8 mouse cellular contexts compared by ENCODE assay signal in the genomic region with DNA sequence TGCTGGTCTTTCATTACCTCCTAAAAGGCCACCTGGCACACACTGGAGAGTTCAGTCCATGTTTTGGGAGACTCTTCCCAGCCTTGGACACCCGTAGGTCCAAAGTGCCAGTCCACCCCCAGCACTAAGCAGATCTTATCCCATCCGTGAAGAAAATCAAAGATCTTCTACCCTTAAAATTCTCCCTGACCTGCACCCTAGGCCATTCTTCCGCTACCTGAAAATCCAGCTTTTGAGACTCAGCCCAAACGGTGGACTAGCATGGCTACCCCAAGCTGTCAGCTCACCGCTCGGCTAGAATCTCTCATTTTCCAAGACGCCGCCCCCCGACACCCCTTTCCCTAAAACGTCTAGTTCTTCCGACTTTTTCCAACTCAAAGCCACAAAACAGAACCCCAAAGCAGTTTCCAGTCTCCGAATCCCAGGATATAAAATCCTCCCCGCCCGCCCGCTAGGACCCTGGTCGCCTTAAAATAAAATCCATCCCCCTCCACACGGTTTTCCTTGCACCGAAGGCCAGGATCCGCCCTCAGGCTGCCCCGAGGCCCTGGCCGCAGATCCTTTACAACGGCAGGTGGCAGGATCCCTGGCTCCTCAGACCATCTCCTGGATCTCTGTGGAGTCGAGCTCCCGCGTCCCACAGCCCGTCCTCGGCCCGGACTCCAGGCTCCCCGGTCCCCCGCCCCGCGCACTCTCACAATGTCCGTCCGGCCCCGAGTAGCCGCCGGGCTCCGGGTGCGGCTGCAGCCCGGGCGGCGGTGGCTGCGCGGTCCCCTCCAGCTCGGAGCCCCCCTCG. TPM values are rescaled to one million over a fixed set of nuclear protein-coding genes. Genes with fewer than 3 reads are reported as not detected.
DNase-seq lines count a peak whose midpoint lies in the region; ATAC-seq lines count a peak whose summit lies in the region.

No protein-coding gene starts in this region.

- peaks cover 25% of the 10 kb centered on the region for H3K4me1 ChIP-seq in forebrain, embryonic 16.5 days (replicated peaks; ENCODE audit: control insufficient read depth, insufficient read depth, low read length)
- H3K4me1 ChIP-seq in midbrain, embryonic 16.5 days (ENCODE audit: control insufficient read depth, insufficient read depth, low read length) = peaks cover 20% of the 10 kb centered on the region

- H3K9ac ChIP-seq in forebrain, embryonic 16.5 days (replicated peaks; ENCODE audit: low read depth, low read length) = peak overlapping the region; percentile 98
- peak overlapping the region; percentile 90 for H3K9ac ChIP-seq in midbrain, embryonic 16.5 days (ENCODE audit: low read depth, low read length)

- no peaks in the 10 kb centered on the region for H3K27me3 ChIP-seq in forebrain, embryonic 16.5 days (replicated peaks; ENCODE audit: control insufficient read depth, insufficient read depth, low read length)
- no peaks in the 10 kb centered on the region for H3K27me3 ChIP-seq in midbrain, embryonic 16.5 days (ENCODE audit: control insufficient read depth, insufficient read depth, low read depth, low read length)

- no peaks in the 10 kb centered on the region for H3K9me3 ChIP-seq in forebrain, embryonic 16.5 days (ENCODE audit: control insufficient read depth, low read length)
- H3K9me3 ChIP-seq in midbrain, embryonic 16.5 days (replicated peaks; ENCODE audit: control insufficient read depth, low read length, poor library complexity, severe bottlenecking) = no peaks in the 10 kb centered on the region

- WGBS in forebrain, embryonic 16.5 days = under 1% methylated on average over 46 of the region's 46 CpGs
- WGBS in midbrain, embryonic 16.5 days = 1% methylated on average over 46 of the region's 46 CpGs

- peak; percentile 1; the same call in 1 of the 2 replicates for ATAC-seq in frontal cortex, adult (ENCODE audit: low TSS enrichment)
- no peak for ATAC-seq in forebrain, embryonic 16.5 days
- ATAC-seq in midbrain, embryonic 16.5 days = peak; percentile 10

- no peak for DNase-seq in frontal cortex, postnatal 36 days (ENCODE audit: low spot score in 2 of 2)
- peak; percentile 51 for DNase-seq in urinary bladder, postnatal 14 days (ENCODE audit: low spot score)
- DNase-seq in urinary bladder, postnatal 4 days (ENCODE audit: low spot score in 2 of 2) = no peak
- peak; percentile 69 to 78 for DNase-seq in kidney, postnatal 4 days
- no peak for DNase-seq in ovary, adult 18-20 months (ENCODE audit: low spot score)

- H3K4me2 ChIP-seq in forebrain, embryonic 16.5 days (ENCODE audit: low read length) = peak overlapping the region; percentile 96
- peak overlapping the region; percentile 70 for H3K4me2 ChIP-seq in midbrain, embryonic 16.5 days (ENCODE audit: low read length)

- H3K36me3 ChIP-seq in forebrain, embryonic 16.5 days (ENCODE audit: control insufficient read depth, insufficient read depth) = peaks cover 12% of the 10 kb centered on the region
- H3K36me3 ChIP-seq in midbrain, embryonic 16.5 days (ENCODE audit: control insufficient read depth, insufficient read depth, low read length) = peaks cover 12% of the 10 kb centered on the region

- peak overlapping the region; percentile 98 for H3K27ac ChIP-seq in forebrain, embryonic 16.5 days (ENCODE audit: low read length)
- peak overlapping the region; percentile 97 for H3K27ac ChIP-seq in midbrain, embryonic 16.5 days (ENCODE audit: low read length)

- peak overlapping the region; percentile 97 for H3K4me3 ChIP-seq in forebrain, embryonic 16.5 days (replicated peaks; ENCODE audit: low read length)
- peak overlapping the region; percentile 85 for H3K4me3 ChIP-seq in midbrain, embryonic 16.5 days (ENCODE audit: low read depth, low read length)

RNA-seq across cellular contexts. Expression of gene Hnrnpul1, which starts 0.7 kb away (rescaled TPM):
- polyA plus RNA-seq in forebrain, embryonic 16.5 days (2015; fragmentation: Nextera tagmentation; extraction: Ambion mirVana) = 44.2 and 46.6 TPM in 2 replicates
- 38.3 and 41.1 TPM in 2 replicates for polyA plus RNA-seq in midbrain, embryonic 16.5 days (2015; fragmentation: Nextera tagmentation; extraction: Ambion mirVana)

RNA-seq across cellular contexts. Expression of gene Axl, which starts 34.7 kb away (rescaled TPM):
- 14.6 and 15.9 TPM in 2 replicates for polyA plus RNA-seq in forebrain, embryonic 16.5 days (2015; fragmentation: Nextera tagmentation; extraction: Ambion mirVana)
- 14.9 and 17.1 TPM in 2 replicates for polyA plus RNA-seq in midbrain, embryonic 16.5 days (2015; fragmentation: Nextera tagmentation; extraction: Ambion mirVana)

RNA-seq across cellular contexts. Expression of gene Ccdc97, which starts 35.0 kb away (rescaled TPM):
- 29.5 and 33.7 TPM in 2 replicates for polyA plus RNA-seq in forebrain, embryonic 16.5 days (2015; fragmentation: Nextera tagmentation; extraction: Ambion mirVana)
- polyA plus RNA-seq in midbrain, embryonic 16.5 days (2015; fragmentation: Nextera tagmentation; extraction: Ambion mirVana) = 32.1 and 36.8 TPM in 2 replicates

Comparison
In these comparisons a context has a peak if more than half of its experiments do, and no peak if none do; other contexts are left out.
1. DNase-seq: peak in urinary bladder, postnatal 14 days (single experiment) and kidney, postnatal 4 days (2 of 2); none in frontal cortex, postnatal 36 days (0 of 2), urinary bladder, postnatal 4 days (0 of 2) and ovary, adult 18-20 months (single experiment).